Mouse (Mus musculus) ES-E14 (cell line): Measurements from ENCODE around the gene Gm10197.

Experiments used
- CHD2 ChIP-seq: IDR thresholded peaks from 2 replicates; pipeline ENCODE4 v1.6.1; 2014; ENCODE audit warnings: mild to moderate bottlenecking, low read depth, low read length, inconsistent platforms
- HCFC1 ChIP-seq: IDR thresholded peaks from 2 replicates; pipeline ENCODE4 v1.6.1; 2012; ENCODE audit warnings: low read length, inconsistent platforms, borderline replicate concordance; ENCODE audit not compliant: insufficient read depth
- MAFK ChIP-seq: IDR thresholded peaks from 2 replicates; pipeline ENCODE4 v1.6.1; 2014; ENCODE audit warnings: mild to moderate bottlenecking, low read depth, low read length, inconsistent platforms; ENCODE audit not compliant: insufficient read depth
- ZC3H11A ChIP-seq: IDR thresholded peaks from 2 replicates; pipeline ENCODE4 v1.6.1; 2012; ENCODE audit warnings: low read depth, mild to moderate bottlenecking, inconsistent platforms, low read length, borderline replicate concordance
- ZNF384 ChIP-seq: IDR thresholded peaks from 2 replicates; pipeline ENCODE4 v1.6.1; 2012; ENCODE audit warnings: low read depth, low read length, inconsistent platforms

GRCm38 (mm10) chr19:53373570-53373969 is 2.0 kb upstream of the Gm10197 start:
- no peak for TF ChIP-seq CHD2
- peak; percentile 57; the same call in 1 of the 2 replicates for TF ChIP-seq ZNF384
- no peak for TF ChIP-seq MAFK
- TF ChIP-seq ZC3H11A = no peak
- TF ChIP-seq HCFC1 = no peak
